In genomic region chr4:34475792-34476448, GRCm38 (mm10) we compare ENCODE assay signal across 21 mouse cellular contexts.
DNase-seq lines count a peak whose midpoint lies in the region; ATAC-seq lines count a peak whose summit lies in the region.
"Had no signal": no experiment of that assay in that cellular context is flagged by ENCODE, and none has a peak within 500 bp of the region (broad histone marks: within the 10 kb centered on the region; RNA-seq: fewer than 3 reads in every experiment).

No protein-coding gene starts in this region.

- H3K36me3 ChIP-seq in embryonic facial prominence, embryonic 10.5 days (replicated peaks), result no peaks in the 10 kb centered on the region
- H3K36me3 ChIP-seq: heart, embryonic 15.5 days; limb, embryonic 15.5 days had no signal

- no peaks in the 10 kb centered on the region for H3K9me3 ChIP-seq in embryonic facial prominence, embryonic 10.5 days
- H3K9me3 ChIP-seq: heart, embryonic 15.5 days; limb, embryonic 15.5 days had no signal

- DNase-seq in heart, adult 8-10 months (ENCODE audit: low spot score), result peak; percentile 29
- no peak for DNase-seq in heart, postnatal 25 days (ENCODE audit: low spot score)
- peak; percentile 25 for DNase-seq in kidney, postnatal 10 days
- no peak for DNase-seq in kidney, adult 18-20 months
- peak; percentile 15 for DNase-seq in lung, postnatal 10 days
- DNase-seq in lung, adult 18-20 months, result no peak
- no peak for DNase-seq in embryonic facial prominence, embryonic 10.5 days (ENCODE audit: low spot score)
- DNase-seq: adrenal gland, adult 2 months; cerebellum, adult 11-12 months; cerebellum, postnatal 10 days; forebrain, postnatal 0 days; gastrocnemius, postnatal 14 days; heart, adult 11 months; left cerebral cortex, postnatal 4 days had no signal

- H3K4me1 ChIP-seq in embryonic facial prominence, embryonic 10.5 days, result no peaks in the 10 kb centered on the region
- H3K4me1 ChIP-seq: heart, embryonic 15.5 days; limb, embryonic 15.5 days had no signal

- H3K27ac ChIP-seq in embryonic facial prominence, embryonic 10.5 days (replicated peaks), result no peak overlapping the region
- H3K27ac ChIP-seq: heart, embryonic 15.5 days; hindbrain, postnatal 0 days; limb, embryonic 15.5 days had no signal

- WGBS in embryonic facial prominence, embryonic 10.5 days, result 89% methylated on average over 5 of the region's 5 CpGs

- ATAC-seq in megakaryocyte progenitor cell, adult 5-6 weeks (replicated peaks; ENCODE audit: poor library complexity), result no peak
- ATAC-seq: CD4-positive, CD25-positive, alpha-beta regulatory T cell, adult 4 months; forebrain, postnatal 0 days; hindbrain, postnatal 0 days; intestine, embryonic 16.5 days; midbrain, embryonic 16.5 days had no signal

- no peak overlapping the region for H3K4me3 ChIP-seq in embryonic facial prominence, embryonic 10.5 days
- H3K4me3 ChIP-seq: heart, embryonic 15.5 days; limb, embryonic 15.5 days had no signal

- intact Hi-C loops in heart, postnatal 25 days (cut with DNase I), result no loop called here

- H3K27me3 ChIP-seq in embryonic facial prominence, embryonic 10.5 days (replicated peaks; ENCODE audit: low read depth, poor library complexity, severe bottlenecking), result no peaks in the 10 kb centered on the region
- H3K27me3 ChIP-seq: heart, embryonic 15.5 days; limb, embryonic 15.5 days had no signal

Comparison
In these comparisons a context has a peak if more than half of its experiments do, and no peak if none do; other contexts are left out.
1. DNase-seq: peak in heart, adult 8-10 months (single experiment), kidney, postnatal 10 days (single experiment) and lung, postnatal 10 days (single experiment); none in heart, postnatal 25 days (single experiment), kidney, adult 18-20 months (single experiment), lung, adult 18-20 months (0 of 2) and embryonic facial prominence, embryonic 10.5 days (single experiment).